Mouse (Mus musculus) left cerebral cortex, postnatal 4 days (tissue): ENCODE data around the gene 4833420G17Rik. TPM values are rescaled to one million over a fixed set of nuclear protein-coding genes. Genes with fewer than 3 reads are reported as not detected.

Experiments
- total RNA-seq, 2 experiments: library from RNA; stranded (reverse); gene quantifications; 2 replicates each; pipeline ENCODE4 v1.2.3; 2021

4833420G17Rik gene
- total RNA-seq, 2 experiments from 2014 or later: 35.7 to 36.3 TPM

Other genes starting within 250 kb of the 4833420G17Rik start
- gene Paip1, start 34.2 kb upstream of the 4833420G17Rik start, total RNA-seq: 100 to 1,000 TPM; 115 to 124 TPM
- 10 to 100 TPM; 19.3 to 26.1 TPM for gene Tmem267, start 25.3 kb downstream of the 4833420G17Rik start, total RNA-seq
- 1 to 10 TPM; 3.1 to 3.4 TPM for gene 3110070M22Rik, start 25.6 kb downstream of the 4833420G17Rik start, total RNA-seq
- gene Ccl28, start 161.1 kb downstream of the 4833420G17Rik start, total RNA-seq: 1 to 10 TPM in 1 of 2 experiments, under 1 TPM in 1; 0.68 to 2.8 TPM
- 100 to 1,000 TPM; 814 to 887 TPM for gene Hmgcs1, start 227.6 kb downstream of the 4833420G17Rik start, total RNA-seq